Mouse (Mus musculus) forebrain, embryonic 14.5 days (tissue): ENCODE data around the gene Zfp106. TPM values are rescaled to one million over a fixed set of nuclear protein-coding genes. Genes with fewer than 3 reads are reported as not detected.

Source experiments
- ATAC-seq: fragments of 200-750 bp; cut with Nextera tagmentation; 2 replicates; pipeline ENCODE4 v1.8.0; 2017; ENCODE audit warnings: mild to moderate bottlenecking, moderate library complexity
- DNase-seq: peaks from one replicate; pipeline ENCODE4 v3.0.0-alpha.2; 2015; ENCODE audit warnings: low spot score
- H3K27ac ChIP-seq: fragments of 300-500 bp; sonication (generic); 2 replicates; pipeline ENCODE4 v1.5.1; 2014; ENCODE audit warnings: low read depth, mild to moderate bottlenecking, control low read depth, low read length, moderate library complexity
- H3K27me3 ChIP-seq: fragments of 300-500 bp; sonication (generic); replicated peaks from 2 replicates; pipeline ENCODE4 v1.6.1; 2014; ENCODE audit warnings: low read length, control low read depth, mixed read lengths; ENCODE audit not compliant: control insufficient read depth, insufficient read depth
- H3K36me3 ChIP-seq: fragments of 300-500 bp; sonication (generic); 2 replicates; pipeline ENCODE4 v1.6.1; 2014; ENCODE audit warnings: low read length, control low read depth; ENCODE audit not compliant: control insufficient read depth, insufficient read depth
- H3K4me1 ChIP-seq: fragments of 300-500 bp; sonication (generic); 2 replicates; pipeline ENCODE4 v1.6.1; 2014; ENCODE audit warnings: antibody characterized with exemption, low read length, control low read depth; ENCODE audit not compliant: control insufficient read depth, insufficient read depth
- H3K4me2 ChIP-seq: fragments of 300-500 bp; sonication (generic); 2 replicates; pipeline ENCODE4 v1.6.1; 2014; ENCODE audit warnings: mild to moderate bottlenecking, control low read depth, low read length
- H3K4me3 ChIP-seq: fragments of 300-500 bp; sonication (generic); 2 replicates; pipeline ENCODE4 v1.5.1; 2014; ENCODE audit warnings: low read depth, low read length, control low read depth
- H3K9ac ChIP-seq: fragments of 300-500 bp; sonication (generic); 2 replicates; pipeline ENCODE4 v1.6.1; 2014; ENCODE audit warnings: mild to moderate bottlenecking, low read length, control low read depth, moderate library complexity
- H3K9me3 ChIP-seq: fragments of 300-500 bp; sonication (generic); replicated peaks from 2 replicates; pipeline ENCODE4 v1.6.1; 2016; ENCODE audit warnings: low read length, control low read depth, mixed read lengths; ENCODE audit not compliant: control insufficient read depth
- WGBS: fragments of 180-500 bp; shearing (Covaris S2); extraction: QIAGEN DNeasy Blood & Tissue Kit; methylation state at CpG from one replicate; pipeline ENCODE4 v1.1.7; 2014; 5-methylcytosine and 5-hydroxymethylcytosine counted together
- polyA plus RNA-seq: library from polyadenylated mRNA; unstranded; fragments of >200 nt; fragmentation: Nextera tagmentation; extraction: Ambion mirVana; gene quantifications from 2 replicates; pipeline ENCODE4 v1.2.1, GENCODE M21; 2014

Gene Zfp106
- polyA plus RNA-seq, 1 experiment from 2014 or later: 42.1 TPM

DNA sequence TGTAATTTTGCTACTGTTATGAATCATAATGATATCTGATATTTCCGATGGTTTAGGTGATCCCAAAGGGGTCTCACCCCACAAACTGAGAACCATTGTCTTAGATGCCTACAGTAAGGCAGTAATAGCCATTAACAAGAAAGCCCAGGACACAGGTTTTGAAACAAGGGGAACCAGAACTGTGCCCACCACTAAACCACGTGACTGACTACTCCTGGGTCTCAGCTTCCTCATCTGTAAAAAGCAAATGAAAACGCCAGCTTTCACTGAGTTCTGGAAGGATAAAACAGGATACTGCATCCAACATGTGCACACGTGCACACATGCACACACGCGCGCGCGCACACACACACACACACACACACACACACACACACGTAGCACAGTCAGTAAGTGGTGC is 93.9 kb downstream of the Zfp106 start:
- ATAC-seq (no peak), DNase-seq (no peak)
- H3K4me3 ChIP-seq: no peak overlapping the region
- no peak overlapping the region for H3K27ac ChIP-seq
- no peaks in the 10 kb centered on the region for H3K9me3 ChIP-seq
- H3K4me2 ChIP-seq: no peak overlapping the region
- H3K36me3 ChIP-seq: no peaks in the 10 kb centered on the region
- no peaks in the 10 kb centered on the region for H3K27me3 ChIP-seq
- no peak overlapping the region for H3K9ac ChIP-seq
- 92% methylated on average over 10 of the region's 10 CpGs for WGBS
- no peaks in the 10 kb centered on the region for H3K4me1 ChIP-seq

DNA sequence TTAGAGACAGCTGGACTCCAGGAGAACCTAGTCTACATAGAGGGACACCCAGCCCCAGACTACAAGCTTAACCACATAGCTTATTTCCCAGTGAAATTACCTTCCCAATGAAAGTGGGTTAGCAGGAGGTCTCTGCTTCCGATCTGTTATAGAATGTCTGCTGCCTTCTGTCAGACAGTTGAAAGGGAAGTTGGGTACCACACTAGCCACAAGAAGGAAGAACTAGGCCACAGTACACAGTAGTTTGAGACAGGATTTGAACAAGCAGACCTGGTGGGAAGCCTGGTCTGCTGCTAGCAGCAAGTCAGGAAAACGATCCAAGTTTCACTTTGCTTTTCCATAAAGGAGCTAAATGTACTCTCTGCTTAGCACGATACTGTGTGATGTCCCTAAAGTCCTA is 94.4 kb downstream of the Zfp106 start:
- Histone ChIP-seq H3K9me3 (no peaks in the 10 kb centered on the region), H3K27ac (no peak overlapping the region)

DNA sequence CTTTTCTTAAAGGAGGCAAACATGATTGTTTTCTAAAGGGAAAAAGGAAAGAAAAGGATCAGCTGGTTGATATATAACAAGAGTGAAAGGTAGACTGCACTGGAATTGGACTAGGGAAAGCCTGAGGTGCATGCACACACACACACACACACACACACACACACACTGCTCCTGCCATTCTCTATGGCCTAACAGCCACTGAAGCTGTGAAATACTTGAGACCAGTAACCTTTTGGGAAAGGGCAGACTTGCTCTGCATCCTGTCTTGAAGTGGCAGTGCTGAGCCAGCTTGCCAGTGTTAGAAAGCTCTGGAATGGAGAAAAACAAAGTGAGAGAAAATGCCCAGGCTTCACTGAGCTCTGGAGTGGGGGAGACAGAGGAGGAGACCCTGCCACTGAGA is 95.6 kb downstream of the Zfp106 start:
- no peak overlapping the region for H3K4me3 ChIP-seq
- no peak overlapping the region for H3K9ac ChIP-seq
- no peak for ATAC-seq

More for the DNA sequence above, 94.4 kb downstream of the Zfp106 start:
- no peak for ATAC-seq
- DNase-seq: no peak
- no peaks in the 10 kb centered on the region for H3K36me3 ChIP-seq
- WGBS: 97% methylated on average over 3 of the region's 3 CpGs
- H3K4me2 ChIP-seq: no peak overlapping the region
- H3K4me1 ChIP-seq: no peaks in the 10 kb centered on the region
- no peaks in the 10 kb centered on the region for H3K27me3 ChIP-seq
- H3K9ac ChIP-seq: no peak overlapping the region
- H3K4me3 ChIP-seq: no peak overlapping the region

DNA sequence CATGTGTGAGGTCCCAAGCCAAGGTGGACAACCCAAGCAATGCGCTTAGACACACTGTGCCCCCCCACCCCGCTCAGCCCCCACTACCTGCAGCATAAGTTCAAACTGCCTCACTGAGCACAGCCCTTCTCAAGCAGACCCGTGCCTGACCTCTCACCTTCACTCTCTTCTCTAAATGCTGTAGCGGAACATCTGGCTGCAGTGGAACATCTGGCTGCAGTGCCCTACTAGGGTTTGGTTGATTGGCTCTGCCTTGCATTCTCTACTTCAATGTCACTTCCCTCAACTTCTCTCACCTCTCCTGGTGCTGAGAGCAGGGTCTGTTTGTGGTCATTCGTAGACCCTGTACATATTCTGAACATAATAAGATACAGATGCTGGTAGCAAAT is 98.3 kb downstream of the Zfp106 start:
- H3K36me3 ChIP-seq: no peaks in the 10 kb centered on the region
- no peak for ATAC-seq
- H3K4me2 ChIP-seq: no peak overlapping the region
- 85% methylated on average over 5 of the region's 5 CpGs for WGBS
- no peak overlapping the region for H3K9ac ChIP-seq
- no peak overlapping the region for H3K27ac ChIP-seq
- no peak overlapping the region for H3K4me3 ChIP-seq
- H3K9me3 ChIP-seq: no peaks in the 10 kb centered on the region
- no peaks in the 10 kb centered on the region for H3K27me3 ChIP-seq
- no peaks in the 10 kb centered on the region for H3K4me1 ChIP-seq
- DNase-seq: no peak

More for the DNA sequence above, 95.6 kb downstream of the Zfp106 start:
- DNase-seq: no peak
- H3K4me2 ChIP-seq: no peak overlapping the region
- H3K27me3 ChIP-seq: no peaks in the 10 kb centered on the region
- no peaks in the 10 kb centered on the region for H3K36me3 ChIP-seq
- no peak overlapping the region for H3K27ac ChIP-seq
- no peaks in the 10 kb centered on the region for H3K4me1 ChIP-seq
- no peaks in the 10 kb centered on the region for H3K9me3 ChIP-seq

DNA sequence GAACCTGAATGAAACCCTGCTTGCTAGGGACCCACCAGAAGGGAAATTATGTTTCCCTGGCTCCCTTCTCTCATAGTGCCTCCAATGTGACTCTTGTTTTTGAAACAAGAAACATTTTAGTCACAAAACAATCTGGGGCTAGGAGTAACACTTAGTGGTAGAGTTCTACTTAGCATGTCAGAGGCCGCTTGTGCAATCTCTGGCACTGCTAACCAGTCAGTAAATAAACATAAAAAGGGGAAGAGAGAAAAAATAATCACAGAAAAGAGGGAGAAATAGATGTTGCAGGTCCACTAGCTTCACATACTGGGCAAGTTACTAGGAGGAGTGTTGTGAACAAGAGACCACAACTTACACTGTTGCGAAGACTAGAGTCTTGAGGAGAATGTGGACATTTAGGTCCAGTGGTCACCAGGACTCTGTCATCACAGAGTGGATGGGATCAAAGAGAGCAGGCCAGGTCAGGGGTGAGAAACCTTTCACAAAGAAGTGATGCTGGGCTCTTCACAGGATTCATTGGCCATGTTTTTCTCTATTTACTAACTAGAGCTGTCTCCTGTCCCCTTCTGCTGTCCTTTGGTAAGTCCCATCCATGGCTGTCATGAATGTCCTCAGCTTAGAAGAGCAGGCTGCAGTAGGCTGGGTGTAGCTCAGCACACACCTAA is 98.8 kb downstream of the Zfp106 start:
- Histone ChIP-seq H3K9ac (no peak overlapping the region), H3K4me3 (no peak overlapping the region), H3K27me3 (no peaks in the 10 kb centered on the region), H3K36me3 (no peaks in the 10 kb centered on the region), H3K4me1 (no peaks in the 10 kb centered on the region), H3K9me3 (no peaks in the 10 kb centered on the region), H3K4me2 (no peak overlapping the region), H3K27ac (no peak overlapping the region)
- DNase-seq: no peak
- no peak for ATAC-seq
- 94% methylated on average over 2 of the region's 2 CpGs for WGBS

DNA sequence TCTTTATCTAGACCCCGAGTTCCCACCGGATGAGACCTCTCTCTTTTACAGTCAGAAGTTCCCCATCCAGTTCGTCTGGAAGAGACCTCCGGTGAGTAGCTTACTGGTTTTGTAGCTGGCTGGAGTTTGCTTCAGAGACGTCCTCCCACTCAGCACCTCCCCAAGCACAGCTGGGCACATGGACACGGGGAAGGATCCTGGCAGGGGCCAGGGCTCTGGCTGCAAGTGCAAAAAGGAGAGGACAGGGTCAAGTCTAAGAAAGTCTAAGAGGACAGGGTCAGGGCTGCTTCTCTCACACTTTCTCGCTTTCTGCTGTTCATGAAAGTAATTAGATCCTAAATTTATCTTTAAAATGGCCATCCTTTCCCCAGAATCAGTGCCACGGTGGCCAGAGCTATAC is 99.6 kb downstream of the Zfp106 start:
- H3K36me3 ChIP-seq: no peaks in the 10 kb centered on the region
- ATAC-seq (no peak), DNase-seq (no peak)
- H3K4me2 ChIP-seq: no peak overlapping the region
- H3K27me3 ChIP-seq: no peaks in the 10 kb centered on the region
- H3K27ac ChIP-seq: no peak overlapping the region
- 76% methylated on average over 8 of the region's 8 CpGs for WGBS
- H3K9me3 ChIP-seq: no peaks in the 10 kb centered on the region
- no peaks in the 10 kb centered on the region for H3K4me1 ChIP-seq
- H3K9ac ChIP-seq: no peak overlapping the region
- H3K4me3 ChIP-seq: no peak overlapping the region

DNA sequence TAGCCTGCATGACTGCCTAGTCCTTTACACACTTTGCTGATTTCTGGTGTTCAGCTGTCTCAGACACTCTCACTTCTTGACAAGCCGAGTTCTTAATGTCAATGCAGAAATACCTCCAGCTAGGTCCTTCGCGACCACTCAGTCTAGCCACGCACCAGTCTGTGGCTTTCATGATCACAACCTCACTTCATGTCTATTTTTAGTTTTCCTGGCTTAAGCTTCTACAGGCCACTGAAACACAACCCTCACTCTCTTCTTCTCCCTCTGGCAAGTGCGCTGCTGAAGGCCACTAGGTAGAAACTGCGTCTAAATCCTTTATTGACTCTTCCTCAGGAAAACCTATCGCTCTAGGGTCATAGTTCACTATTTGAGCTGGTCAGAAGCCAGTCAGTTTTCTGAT is 100.3 kb downstream of the Zfp106 start:
- ATAC-seq: no peak
- H3K4me1 ChIP-seq: no peaks in the 10 kb centered on the region
- no peak overlapping the region for H3K9ac ChIP-seq
- no peak overlapping the region for H3K4me2 ChIP-seq
- H3K27me3 ChIP-seq: no peaks in the 10 kb centered on the region
- no peak overlapping the region for H3K27ac ChIP-seq
- H3K9me3 ChIP-seq: no peaks in the 10 kb centered on the region
- WGBS: 92% methylated on average over 7 of the region's 7 CpGs
- H3K4me3 ChIP-seq: no peak overlapping the region
- no peaks in the 10 kb centered on the region for H3K36me3 ChIP-seq
- no peak for DNase-seq

DNA sequence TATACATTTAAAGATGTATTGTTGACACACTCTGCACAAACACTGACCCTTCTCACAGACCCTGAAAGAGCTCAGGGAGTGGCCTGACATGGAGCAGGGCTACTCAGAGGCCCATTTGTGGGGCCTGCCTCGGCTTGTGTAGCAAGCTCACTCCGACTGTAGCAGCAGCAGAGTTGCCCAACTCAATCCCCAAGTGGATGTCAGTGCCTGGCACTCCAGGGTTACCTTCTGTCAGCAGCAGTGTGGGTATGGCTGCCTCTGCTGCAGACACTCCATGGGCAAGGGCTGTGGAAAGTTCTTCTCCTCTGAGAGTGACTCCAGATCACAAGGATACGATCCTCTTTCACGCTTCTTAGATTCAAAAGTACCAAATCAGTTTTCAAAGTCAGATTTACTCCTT is 103.4 kb downstream of the Zfp106 start:
- WGBS: 90% methylated on average over 4 of the region's 4 CpGs
- H3K4me1 ChIP-seq: no peaks in the 10 kb centered on the region
- no peak for ATAC-seq
- no peak for DNase-seq
- H3K4me3 ChIP-seq: no peak overlapping the region
- H3K27me3 ChIP-seq: no peaks in the 10 kb centered on the region
- H3K27ac ChIP-seq: no peak overlapping the region
- no peak overlapping the region for H3K4me2 ChIP-seq
- H3K36me3 ChIP-seq: no peaks in the 10 kb centered on the region
- no peaks in the 10 kb centered on the region for H3K9me3 ChIP-seq
- no peak overlapping the region for H3K9ac ChIP-seq
